Mouse (Mus musculus): ENCODE data around the gene 4933411K16Rik. TPM values are rescaled to one million over a fixed set of nuclear protein-coding genes. Genes with fewer than 3 reads are reported as not detected.

4933411K16Rik gene
- total and polyA plus RNA-seq, 2 experiments from 2014 or later, result not detected

DNA sequence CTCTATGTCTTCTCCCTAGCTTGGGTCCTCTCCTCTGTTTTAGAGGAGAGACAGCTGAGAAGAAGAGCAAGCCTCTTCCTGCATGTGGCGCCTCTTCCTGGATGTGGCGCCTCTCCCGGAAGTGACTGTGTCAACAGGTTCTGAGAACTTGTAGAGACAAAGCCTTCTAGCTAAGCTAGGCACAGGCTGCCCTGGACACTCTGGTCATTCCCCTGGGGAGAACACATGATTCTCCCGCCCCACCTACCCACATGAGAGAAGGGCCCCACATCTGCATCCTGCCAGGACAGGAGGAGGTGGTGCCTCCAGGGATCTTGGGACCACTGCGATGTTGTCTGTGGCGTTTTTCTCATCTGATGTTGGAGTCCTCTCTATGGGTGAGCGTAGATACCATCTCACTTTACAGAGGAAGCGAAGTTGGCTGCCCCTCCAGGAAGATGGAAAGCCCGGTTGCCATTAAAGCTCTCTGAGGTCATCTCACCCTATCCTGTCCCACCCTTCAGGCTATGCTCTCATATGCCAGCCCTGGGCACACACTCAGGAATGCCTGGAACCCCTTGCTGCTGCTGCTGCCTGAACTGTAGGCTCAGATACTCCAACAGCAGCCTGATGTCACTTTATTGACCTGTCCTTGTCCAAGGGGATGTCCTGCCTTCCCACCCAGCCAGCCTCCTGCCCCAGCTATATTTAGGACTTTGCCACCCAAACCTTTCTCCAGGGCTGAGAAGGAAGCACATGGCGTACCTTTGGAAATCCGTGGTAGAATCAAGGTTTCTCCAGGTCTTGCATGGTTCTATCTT, 16.6 kb downstream of the 4933411K16Rik start:
- WGBS, result 85% methylated on average over 11 of the region's 11 CpGs
- ATAC-seq (ENCODE audit: low FRiP score), result no peak
- Histone ChIP-seq H3K27ac (ENCODE audit: low read depth, low read length) (no peak overlapping the region), H3K36me3 (ENCODE audit: insufficient read depth, low read length) (no peaks in the 10 kb centered on the region; the same call in 1 of the 2 replicates), H3K4me1 (ENCODE audit: insufficient read depth, low read length) (0 out of 2 replicates have a peak, but pooled peaks cover 2% of the 10 kb centered on the region), H3K9me3 (ENCODE audit: low read length) (no peaks in the 10 kb centered on the region), H3K4me2 (ENCODE audit: low read depth, low read length, poor library complexity, severe bottlenecking) (peak overlapping the region; percentile 7; the same call in 1 of the 2 replicates), H3K4me3 (ENCODE audit: low read depth, low read length) (no peak overlapping the region), H3K9ac (replicated peaks; ENCODE audit: low read length, poor library complexity, severe bottlenecking) (no peak overlapping the region), H3K27me3 (ENCODE audit: insufficient read depth, low read length) (no peaks in the 10 kb centered on the region)
- no peak for DNase-seq (ENCODE audit: low spot score)
- no peak for TF ChIP-seq CTCF (IDR thresholded peaks at IDR 0.05)

DNA sequence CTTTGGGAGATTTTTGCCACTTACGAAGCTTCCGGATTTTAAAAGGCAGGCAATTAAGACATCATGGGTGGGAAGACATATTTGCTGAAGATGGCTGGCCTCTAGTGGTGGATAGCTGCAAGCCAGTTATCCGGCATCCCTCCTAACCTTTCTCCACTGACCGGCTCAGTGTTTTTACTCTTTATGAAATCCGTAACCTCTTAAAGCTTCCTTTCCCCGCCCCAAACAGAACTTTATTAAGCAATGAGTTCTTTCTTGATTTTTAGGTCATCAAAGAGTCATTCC, 17.1 kb downstream of the 4933411K16Rik start:
- DNase-seq (ENCODE audit: low spot score), result peak; percentile 72
- 36% methylated on average over 6 of the region's 6 CpGs for WGBS
- no peak overlapping the region for H3K4me2 ChIP-seq (ENCODE audit: low read depth, low read length, poor library complexity, severe bottlenecking)
- TF ChIP-seq CTCF (IDR thresholded peaks at IDR 0.05), result peak; percentile 81
- H3K9ac ChIP-seq (replicated peaks; ENCODE audit: low read length, poor library complexity, severe bottlenecking), result no peak overlapping the region
- ATAC-seq (ENCODE audit: low FRiP score), result no peak
- peaks cover 4% of the 10 kb centered on the region; the same call in 1 of the 2 replicates for H3K36me3 ChIP-seq (ENCODE audit: insufficient read depth, low read length)
- H3K9me3 ChIP-seq (ENCODE audit: low read length), result no peaks in the 10 kb centered on the region
- H3K27me3 ChIP-seq (ENCODE audit: insufficient read depth, low read length), result no peaks in the 10 kb centered on the region
- H3K27ac ChIP-seq (ENCODE audit: low read depth, low read length), result no peak overlapping the region
- H3K4me3 ChIP-seq (ENCODE audit: low read depth, low read length), result no peak overlapping the region
- H3K4me1 ChIP-seq (ENCODE audit: insufficient read depth, low read length), result 0 out of 2 replicates have a peak, but pooled peaks cover 2% of the 10 kb centered on the region

DNA sequence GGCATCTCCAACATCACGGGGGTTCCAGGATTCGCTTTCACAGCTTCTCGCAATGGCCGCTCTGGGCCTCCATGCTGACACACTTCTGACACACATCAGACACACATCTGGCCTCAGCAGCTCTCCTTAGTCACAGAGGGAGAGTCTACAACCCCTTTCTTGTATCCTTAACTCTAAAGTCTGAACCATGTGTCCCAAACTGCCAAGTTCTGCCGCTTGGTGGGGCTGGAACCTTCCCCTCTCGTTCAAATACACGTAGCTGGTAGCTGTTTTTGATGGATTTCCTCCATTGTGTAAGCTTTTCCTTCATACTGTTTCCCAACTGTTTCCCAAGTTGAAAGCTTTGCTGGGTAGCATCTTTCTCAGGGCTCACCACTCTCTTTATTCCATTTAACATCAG, 19.2 kb downstream of the 4933411K16Rik start:
- Histone ChIP-seq H3K27me3 (ENCODE audit: insufficient read depth, low read length) (no peaks in the 10 kb centered on the region), H3K36me3 (ENCODE audit: insufficient read depth, low read length) (peaks cover 20% of the 10 kb centered on the region), H3K4me3 (ENCODE audit: low read depth, low read length) (no peak overlapping the region), H3K4me1 (ENCODE audit: insufficient read depth, low read length) (0 out of 2 replicates have a peak, but pooled peaks cover 2% of the 10 kb centered on the region), H3K9ac (replicated peaks; ENCODE audit: low read length, poor library complexity, severe bottlenecking) (no peak overlapping the region), H3K27ac (ENCODE audit: low read depth, low read length) (no peak overlapping the region), H3K4me2 (ENCODE audit: low read depth, low read length, poor library complexity, severe bottlenecking) (no peak overlapping the region), H3K9me3 (ENCODE audit: low read length) (no peaks in the 10 kb centered on the region)
- peak; percentile 44 for TF ChIP-seq CTCF (IDR thresholded peaks at IDR 0.05)
- WGBS, result 76% methylated on average over 7 of the region's 7 CpGs
- no peak for DNase-seq (ENCODE audit: low spot score)
- no peak for ATAC-seq (ENCODE audit: low FRiP score)

DNA sequence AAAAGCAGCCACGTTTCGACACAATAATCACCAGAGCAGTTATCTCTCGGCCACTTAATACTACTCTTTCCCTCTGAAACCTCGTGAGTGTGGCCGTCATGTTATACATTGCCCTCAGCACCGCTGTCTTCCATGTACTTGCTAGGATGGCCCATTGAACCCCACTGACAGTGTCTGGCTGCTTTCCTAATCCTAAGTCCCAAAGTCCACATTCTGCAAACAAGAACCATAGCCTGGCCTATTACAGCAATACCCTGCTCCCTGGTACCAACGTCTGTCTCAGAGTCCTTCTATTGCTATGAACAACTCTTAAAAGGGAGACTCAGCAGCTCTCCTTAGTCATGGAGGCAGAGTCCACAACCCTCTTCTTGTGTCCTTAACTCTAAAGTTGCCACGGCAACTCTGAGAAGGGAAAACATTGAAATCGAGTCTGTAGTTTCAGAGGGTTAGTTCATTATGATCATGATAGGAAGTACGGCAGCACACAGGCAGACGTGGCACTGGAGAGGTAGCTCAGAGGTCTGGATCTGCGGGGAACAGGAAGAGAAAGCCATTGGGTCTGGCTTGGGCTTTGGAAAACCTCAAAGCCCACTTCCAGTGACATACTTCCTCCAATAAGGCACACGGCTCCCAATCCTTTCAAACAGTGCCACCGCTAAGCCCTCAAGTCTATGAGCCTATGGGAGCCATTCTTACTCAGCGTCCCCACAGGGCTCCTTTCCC, 20.0 kb downstream of the 4933411K16Rik start:
- Histone ChIP-seq H3K4me3 (ENCODE audit: low read depth, low read length) (no peak overlapping the region), H3K9me3 (ENCODE audit: low read length) (no peaks in the 10 kb centered on the region), H3K9ac (replicated peaks; ENCODE audit: low read length, poor library complexity, severe bottlenecking) (no peak overlapping the region), H3K36me3 (ENCODE audit: insufficient read depth, low read length) (peaks cover 25% of the 10 kb centered on the region), H3K4me2 (ENCODE audit: low read depth, low read length, poor library complexity, severe bottlenecking) (no peak overlapping the region), H3K4me1 (ENCODE audit: insufficient read depth, low read length) (0 out of 2 replicates have a peak, but pooled peaks cover 2% of the 10 kb centered on the region), H3K27ac (ENCODE audit: low read depth, low read length) (no peak overlapping the region), H3K27me3 (ENCODE audit: insufficient read depth, low read length) (no peaks in the 10 kb centered on the region)
- TF ChIP-seq CTCF (IDR thresholded peaks at IDR 0.05), result no peak
- 79% methylated on average over 15 of the region's 15 CpGs for WGBS
- DNase-seq (ENCODE audit: low spot score), result no peak
- ATAC-seq (ENCODE audit: low FRiP score), result no peak

DNA sequence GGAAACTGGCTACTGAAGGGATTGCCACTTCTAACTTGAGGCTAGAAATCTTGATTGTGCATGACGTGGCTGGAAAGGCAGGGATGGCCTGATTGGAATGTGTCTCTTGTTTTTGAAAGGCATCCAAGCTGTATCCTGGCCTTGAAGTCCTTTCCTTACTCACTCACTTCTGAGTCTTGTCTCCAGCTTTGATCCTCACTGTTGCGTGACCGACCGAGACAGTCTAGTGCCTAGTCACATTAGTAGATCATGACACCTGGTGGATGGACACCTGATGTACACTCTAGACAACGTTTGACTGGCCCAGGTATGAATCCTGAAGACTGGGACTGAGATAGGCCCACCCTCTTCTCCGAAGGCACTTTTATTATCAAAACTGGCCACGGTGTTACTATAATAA, 20.8 kb downstream of the 4933411K16Rik start:
- Histone ChIP-seq H3K4me2 (ENCODE audit: low read depth, low read length, poor library complexity, severe bottlenecking) (no peak overlapping the region), H3K9ac (replicated peaks; ENCODE audit: low read length, poor library complexity, severe bottlenecking) (no peak overlapping the region), H3K27me3 (ENCODE audit: insufficient read depth, low read length) (no peaks in the 10 kb centered on the region), H3K4me3 (ENCODE audit: low read depth, low read length) (no peak overlapping the region), H3K9me3 (ENCODE audit: low read length) (no peaks in the 10 kb centered on the region), H3K27ac (ENCODE audit: low read depth, low read length) (no peak overlapping the region), H3K4me1 (ENCODE audit: insufficient read depth, low read length) (0 out of 2 replicates have a peak, but pooled peaks cover 2% of the 10 kb centered on the region), H3K36me3 (ENCODE audit: insufficient read depth, low read length) (peaks cover 27% of the 10 kb centered on the region)
- WGBS, result 76% methylated on average over 7 of the region's 7 CpGs
- peak; percentile 44 for TF ChIP-seq CTCF (IDR thresholded peaks at IDR 0.05)
- no peak for DNase-seq (ENCODE audit: low spot score)
- no peak for ATAC-seq (ENCODE audit: low FRiP score)

DNA sequence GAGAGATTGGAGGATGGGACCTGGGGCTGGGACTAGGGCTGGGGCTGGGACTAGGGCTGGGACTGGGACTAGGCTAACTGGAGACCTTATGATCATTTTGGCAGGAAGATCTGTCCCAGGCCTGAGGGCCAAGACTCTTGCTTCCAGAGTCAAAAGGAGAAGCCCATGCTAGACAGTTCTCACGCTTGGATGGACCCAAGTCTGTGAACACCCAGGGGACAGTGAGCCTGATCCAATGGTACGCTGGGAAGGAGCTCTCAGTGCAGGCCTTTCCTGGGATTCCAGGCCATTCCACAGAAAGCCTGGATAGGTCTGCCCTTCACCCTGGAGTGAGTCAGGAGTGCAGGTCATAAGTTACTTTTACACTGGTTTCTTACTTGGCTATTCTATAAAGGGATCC, 23.0 kb downstream of the 4933411K16Rik start:
- TF ChIP-seq CTCF (IDR thresholded peaks at IDR 0.05), result no peak
- H3K27ac ChIP-seq (ENCODE audit: low read depth, low read length), result no peak overlapping the region
- H3K27me3 ChIP-seq (ENCODE audit: insufficient read depth, low read length), result no peaks in the 10 kb centered on the region
- H3K4me2 ChIP-seq (ENCODE audit: low read depth, low read length, poor library complexity, severe bottlenecking), result no peak overlapping the region
- ATAC-seq (ENCODE audit: low FRiP score) (no peak), DNase-seq (ENCODE audit: low spot score) (no peak)
- no peak overlapping the region for H3K4me3 ChIP-seq (ENCODE audit: low read depth, low read length)
- no peaks in the 10 kb centered on the region for H3K9me3 ChIP-seq (ENCODE audit: low read length)
- no peak overlapping the region for H3K9ac ChIP-seq (replicated peaks; ENCODE audit: low read length, poor library complexity, severe bottlenecking)
- peaks cover 39% of the 10 kb centered on the region for H3K36me3 ChIP-seq (ENCODE audit: insufficient read depth, low read length)
- 78% methylated on average over 2 of the region's 2 CpGs for WGBS
- H3K4me1 ChIP-seq (ENCODE audit: insufficient read depth, low read length), result no peaks in the 10 kb centered on the region

All from midbrain, postnatal 0 days (tissue).